Mouse (Mus musculus): ENCODE measurements around the gene Anxa2. TPM values are rescaled to one million over a fixed set of nuclear protein-coding genes. Genes with fewer than 3 reads are reported as not detected.
A peak's percentile ranks its signal among the peaks of the same experiment; 100 is the strongest.

Gene Anxa2
- polyA plus RNA-seq, 1 experiment from 2014 or later, result 78.3 TPM

DNA sequence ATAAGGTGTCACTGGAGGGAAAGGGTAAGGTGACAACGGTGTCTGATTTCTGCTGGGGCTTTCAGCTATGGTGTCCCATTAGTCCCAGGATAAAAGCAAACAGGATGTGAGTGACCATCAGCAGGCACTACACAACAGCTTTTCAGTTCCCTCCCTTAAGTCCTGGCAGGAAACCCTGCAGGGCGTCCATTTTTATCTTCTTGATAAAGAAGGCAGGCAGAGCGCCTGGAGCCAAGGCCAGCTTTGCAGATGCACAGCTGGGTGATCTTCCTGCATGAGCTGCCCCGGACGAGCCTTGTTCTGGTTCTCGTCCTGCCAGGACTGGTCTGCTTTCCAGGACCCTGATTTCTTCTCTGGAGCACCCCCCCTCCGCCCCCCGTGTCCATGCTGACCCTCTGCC, 35.1 kb downstream of the Anxa2 start:
- H3K4me1 ChIP-seq (ENCODE audit: insufficient read depth), result no peaks in the 10 kb centered on the region
- no peak overlapping the region for H3K9ac ChIP-seq (replicated peaks)
- 45% methylated on average over 8 of the region's 8 CpGs for WGBS (ENCODE audit: insufficient replicate concordance)
- DNase-seq (no peak), ATAC-seq (peak; percentile 15; the same call in 1 of the 2 replicates)
- H3K4me2 ChIP-seq (ENCODE audit: low read depth, low read length), result no peak overlapping the region
- H3K4me3 ChIP-seq (ENCODE audit: low read depth, low read length), result no peak overlapping the region
- no peak overlapping the region for H3K27ac ChIP-seq (ENCODE audit: low read depth)
- no peaks in the 10 kb centered on the region for H3K27me3 ChIP-seq (ENCODE audit: insufficient read depth, low read length)
- TF ChIP-seq EP300 (IDR thresholded peaks at IDR 0.05; ENCODE audit: low read depth), result no peak
- no peak for TF ChIP-seq CTCF (IDR thresholded peaks at IDR 0.05; ENCODE audit: low read depth)
- H3K36me3 ChIP-seq (replicated peaks; ENCODE audit: insufficient read depth, low read length), result peaks cover 90% of the 10 kb centered on the region
- H3K9me3 ChIP-seq (ENCODE audit: low read length), result no peaks in the 10 kb centered on the region; the same call in 1 of the 2 replicates

DNA sequence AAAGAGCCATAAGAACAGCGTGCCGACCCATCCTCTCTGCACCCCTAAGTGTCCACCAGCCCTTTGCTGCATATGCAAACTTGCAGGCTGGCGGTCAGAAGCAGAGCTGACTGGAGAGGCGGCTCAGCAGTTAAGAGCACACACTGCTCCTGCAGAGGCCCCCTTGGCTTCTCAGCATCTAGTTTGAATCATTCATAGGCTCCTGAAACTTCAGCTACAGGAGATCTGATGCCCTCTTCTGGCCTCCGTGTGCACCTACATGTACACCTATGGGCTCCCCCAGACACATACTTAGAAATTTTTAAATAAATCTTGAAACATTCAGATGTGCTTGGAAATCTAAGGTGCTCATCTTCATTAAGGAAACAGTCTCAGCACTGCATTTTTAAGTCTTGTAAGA, 35.6 kb downstream of the Anxa2 start:
- TF ChIP-seq EP300 (IDR thresholded peaks at IDR 0.05; ENCODE audit: low read depth) (no peak), CTCF (IDR thresholded peaks at IDR 0.05; ENCODE audit: low read depth) (peak; percentile 44)
- WGBS (ENCODE audit: insufficient replicate concordance), result 54% methylated on average over 5 of the region's 5 CpGs
- no peaks in the 10 kb centered on the region; the same call in 1 of the 2 replicates for H3K9me3 ChIP-seq (ENCODE audit: low read length)
- H3K4me3 ChIP-seq (ENCODE audit: low read depth, low read length), result no peak overlapping the region
- no peak overlapping the region for H3K4me2 ChIP-seq (ENCODE audit: low read depth, low read length)
- DNase-seq (no peak), ATAC-seq (no peak)
- H3K4me1 ChIP-seq (ENCODE audit: insufficient read depth), result no peaks in the 10 kb centered on the region
- peaks cover 86% of the 10 kb centered on the region for H3K36me3 ChIP-seq (replicated peaks; ENCODE audit: insufficient read depth, low read length)
- H3K27ac ChIP-seq (ENCODE audit: low read depth), result no peak overlapping the region
- no peaks in the 10 kb centered on the region for H3K27me3 ChIP-seq (ENCODE audit: insufficient read depth, low read length)
- H3K9ac ChIP-seq (replicated peaks), result no peak overlapping the region

DNA sequence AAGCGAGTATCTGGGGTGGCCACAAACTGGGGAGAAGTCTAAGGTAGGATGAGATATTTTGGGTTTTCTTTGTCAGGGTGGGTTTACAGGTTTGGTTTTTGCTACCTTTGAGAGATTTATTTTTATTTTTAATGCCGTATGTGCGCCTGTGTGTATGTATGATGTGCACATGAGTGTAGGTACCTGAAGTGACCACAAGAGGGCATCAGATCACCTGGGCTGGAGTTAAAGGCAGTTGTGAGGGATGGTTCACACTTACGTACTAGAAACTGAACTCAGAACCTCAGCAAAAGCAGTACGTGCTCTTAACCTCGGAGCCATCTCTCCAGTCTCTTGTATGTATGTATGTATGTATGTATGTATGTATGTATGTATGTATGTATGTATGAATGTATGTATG, 39.4 kb downstream of the Anxa2 start:
- no peak for TF ChIP-seq EP300 (IDR thresholded peaks at IDR 0.05; ENCODE audit: low read depth)
- peak; percentile 37; the same call in 1 of the 2 replicates for TF ChIP-seq CTCF (IDR thresholded peaks at IDR 0.05; ENCODE audit: low read depth)
- DNase-seq (no peak), ATAC-seq (no peak)
- no peaks in the 10 kb centered on the region; the same call in 1 of the 2 replicates for H3K9me3 ChIP-seq (ENCODE audit: low read length)
- H3K9ac ChIP-seq (replicated peaks), result no peak overlapping the region
- H3K4me3 ChIP-seq (ENCODE audit: low read depth, low read length), result no peak overlapping the region
- peaks cover 49% of the 10 kb centered on the region for H3K36me3 ChIP-seq (replicated peaks; ENCODE audit: insufficient read depth, low read length)
- no peaks in the 10 kb centered on the region for H3K4me1 ChIP-seq (ENCODE audit: insufficient read depth)
- no peak overlapping the region for H3K27ac ChIP-seq (ENCODE audit: low read depth)
- H3K4me2 ChIP-seq (ENCODE audit: low read depth, low read length), result no peak overlapping the region
- no peaks in the 10 kb centered on the region for H3K27me3 ChIP-seq (ENCODE audit: insufficient read depth, low read length)
- 93% methylated on average over 6 of the region's 6 CpGs for WGBS (ENCODE audit: insufficient replicate concordance)

DNA sequence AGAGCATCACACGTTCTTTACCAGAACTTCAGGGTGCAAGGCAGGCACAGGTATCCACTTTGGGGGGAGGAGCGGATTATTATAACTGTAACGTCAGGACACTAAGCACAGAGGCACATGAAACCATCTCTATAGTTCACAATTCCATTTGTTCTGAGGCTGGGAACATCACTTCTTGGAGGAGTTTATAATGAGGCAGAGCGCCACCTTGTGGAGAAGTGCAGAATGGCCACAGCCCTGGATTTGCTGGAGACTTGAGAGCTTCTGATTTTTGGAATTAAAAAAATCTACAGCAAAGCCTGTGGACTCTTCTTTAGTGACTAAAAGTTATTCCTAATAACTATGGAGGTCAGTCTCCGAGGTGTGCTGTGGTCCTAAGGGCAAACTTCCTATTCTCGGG, 49.1 kb downstream of the Anxa2 start:
- Histone ChIP-seq H3K9me3 (ENCODE audit: low read length) (no peaks in the 10 kb centered on the region), H3K4me3 (ENCODE audit: low read depth, low read length) (no peak overlapping the region), H3K4me1 (ENCODE audit: insufficient read depth) (no peaks in the 10 kb centered on the region), H3K27ac (ENCODE audit: low read depth) (no peak overlapping the region), H3K9ac (replicated peaks) (no peak overlapping the region), H3K4me2 (ENCODE audit: low read depth, low read length) (no peak overlapping the region), H3K36me3 (replicated peaks; ENCODE audit: insufficient read depth, low read length) (no peaks in the 10 kb centered on the region), H3K27me3 (ENCODE audit: insufficient read depth, low read length) (peaks cover 16% of the 10 kb centered on the region)
- peak; percentile 66 for DNase-seq
- no peak for ATAC-seq
- TF ChIP-seq CTCF (IDR thresholded peaks at IDR 0.05; ENCODE audit: low read depth) (peak; percentile 82), EP300 (IDR thresholded peaks at IDR 0.05; ENCODE audit: low read depth) (no peak)
- 37% methylated on average over 6 of the region's 6 CpGs for WGBS (ENCODE audit: insufficient replicate concordance)

DNA sequence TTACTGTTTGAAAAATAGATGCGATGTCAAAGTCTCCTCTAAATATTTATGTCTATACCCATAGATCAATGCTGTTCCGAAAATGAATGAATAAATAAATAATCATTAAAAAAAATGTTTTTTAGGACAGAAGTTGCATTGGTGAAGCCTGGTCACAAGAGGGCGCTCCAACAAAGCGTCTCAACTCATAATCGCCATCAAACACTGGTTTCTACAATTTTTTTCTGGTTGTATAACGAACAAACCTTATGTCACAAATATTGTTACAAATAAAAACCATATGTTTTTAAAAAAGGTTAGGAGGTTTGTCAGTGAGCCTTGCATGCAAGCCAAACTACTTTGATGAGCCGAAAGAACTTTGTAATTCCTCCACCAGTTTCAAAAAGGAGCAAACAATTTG, 52.2 kb downstream of the Anxa2 start:
- H3K27ac ChIP-seq (ENCODE audit: low read depth), result no peak overlapping the region
- peaks cover 16% of the 10 kb centered on the region for H3K27me3 ChIP-seq (ENCODE audit: insufficient read depth, low read length)
- H3K36me3 ChIP-seq (replicated peaks; ENCODE audit: insufficient read depth, low read length), result no peaks in the 10 kb centered on the region
- 12% methylated on average over 7 of the region's 7 CpGs for WGBS (ENCODE audit: insufficient replicate concordance)
- no peak overlapping the region for H3K4me2 ChIP-seq (ENCODE audit: low read depth, low read length)
- no peaks in the 10 kb centered on the region for H3K9me3 ChIP-seq (ENCODE audit: low read length)
- no peak for TF ChIP-seq EP300 (IDR thresholded peaks at IDR 0.05; ENCODE audit: low read depth)
- TF ChIP-seq CTCF (IDR thresholded peaks at IDR 0.05; ENCODE audit: low read depth), result peak; percentile 72
- DNase-seq, result peak; percentile 53
- H3K9ac ChIP-seq (replicated peaks), result no peak overlapping the region
- H3K4me1 ChIP-seq (ENCODE audit: insufficient read depth), result no peaks in the 10 kb centered on the region
- no peak for ATAC-seq
- H3K4me3 ChIP-seq (ENCODE audit: low read depth, low read length), result no peak overlapping the region

DNA sequence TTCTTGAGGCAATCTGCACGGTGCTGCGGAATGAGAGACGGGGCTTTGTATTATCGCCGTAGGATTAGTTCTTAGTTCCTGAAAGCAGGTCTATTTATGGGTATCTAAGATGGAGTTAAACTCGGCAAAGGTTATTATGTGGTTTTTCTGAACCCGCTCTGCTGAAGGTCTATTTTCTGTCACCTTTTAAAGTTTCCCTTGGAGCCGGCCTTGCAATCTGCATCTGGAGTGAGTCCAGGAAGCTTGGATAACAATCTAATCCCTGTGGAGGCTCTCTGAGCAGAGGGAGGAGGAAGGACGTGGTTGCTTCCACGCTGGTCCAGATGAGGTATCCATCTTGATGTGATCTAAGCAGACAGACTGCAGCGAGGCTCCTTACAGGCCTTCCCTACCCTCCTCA, 53.8 kb downstream of the Anxa2 start:
- WGBS (ENCODE audit: insufficient replicate concordance), result 48% methylated on average over 11 of the region's 11 CpGs

DNA sequence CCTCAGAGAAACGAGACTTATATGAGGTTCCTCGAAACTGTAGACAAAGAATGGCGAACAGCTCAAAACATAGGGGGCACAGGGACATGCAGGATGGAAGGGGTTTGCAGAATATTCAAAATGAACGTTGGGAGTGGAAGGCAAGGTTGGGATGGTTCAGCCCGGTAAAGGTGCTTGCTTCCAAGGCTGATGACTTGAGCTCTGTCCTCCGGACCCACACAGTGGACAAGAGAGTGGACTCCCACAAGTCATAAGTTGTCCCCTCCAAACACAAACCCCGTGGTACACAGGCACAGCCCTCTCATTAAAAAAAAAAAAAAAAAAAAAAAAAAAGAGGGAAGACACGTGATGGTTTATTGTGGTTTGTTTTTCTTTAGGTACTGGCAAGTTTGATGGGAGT, 54.6 kb downstream of the Anxa2 start:
- no peaks in the 10 kb centered on the region for H3K4me1 ChIP-seq (ENCODE audit: insufficient read depth)
- no peak overlapping the region for H3K9ac ChIP-seq (replicated peaks)
- WGBS (ENCODE audit: insufficient replicate concordance), result 50% methylated on average over 8 of the region's 8 CpGs
- no peak overlapping the region for H3K27ac ChIP-seq (ENCODE audit: low read depth)
- H3K9me3 ChIP-seq (ENCODE audit: low read length), result no peaks in the 10 kb centered on the region
- TF ChIP-seq CTCF (IDR thresholded peaks at IDR 0.05; ENCODE audit: low read depth), result no peak
- TF ChIP-seq EP300 (IDR thresholded peaks at IDR 0.05; ENCODE audit: low read depth), result no peak
- peaks cover 16% of the 10 kb centered on the region for H3K27me3 ChIP-seq (ENCODE audit: insufficient read depth, low read length)
- ATAC-seq (no peak), DNase-seq (no peak)
- no peak overlapping the region for H3K4me2 ChIP-seq (ENCODE audit: low read depth, low read length)
- H3K36me3 ChIP-seq (replicated peaks; ENCODE audit: insufficient read depth, low read length), result no peaks in the 10 kb centered on the region
- H3K4me3 ChIP-seq (ENCODE audit: low read depth, low read length), result no peak overlapping the region

More for the DNA sequence above, 53.8 kb downstream of the Anxa2 start:
- Histone ChIP-seq H3K27me3 (ENCODE audit: insufficient read depth, low read length) (peaks cover 16% of the 10 kb centered on the region), H3K4me3 (ENCODE audit: low read depth, low read length) (no peak overlapping the region), H3K36me3 (replicated peaks; ENCODE audit: insufficient read depth, low read length) (no peaks in the 10 kb centered on the region), H3K27ac (ENCODE audit: low read depth) (no peak overlapping the region), H3K9me3 (ENCODE audit: low read length) (no peaks in the 10 kb centered on the region), H3K4me1 (ENCODE audit: insufficient read depth) (no peaks in the 10 kb centered on the region), H3K9ac (replicated peaks) (no peak overlapping the region), H3K4me2 (ENCODE audit: low read depth, low read length) (no peak overlapping the region)
- no peak for TF ChIP-seq EP300 (IDR thresholded peaks at IDR 0.05; ENCODE audit: low read depth)
- TF ChIP-seq CTCF (IDR thresholded peaks at IDR 0.05; ENCODE audit: low read depth), result no peak
- ATAC-seq (no peak), DNase-seq (no peak)

All from liver, postnatal 0 days (tissue).